Mouse (Mus musculus): ENCODE data around the gene Tmem50b.

Tmem50b gene

DNA sequence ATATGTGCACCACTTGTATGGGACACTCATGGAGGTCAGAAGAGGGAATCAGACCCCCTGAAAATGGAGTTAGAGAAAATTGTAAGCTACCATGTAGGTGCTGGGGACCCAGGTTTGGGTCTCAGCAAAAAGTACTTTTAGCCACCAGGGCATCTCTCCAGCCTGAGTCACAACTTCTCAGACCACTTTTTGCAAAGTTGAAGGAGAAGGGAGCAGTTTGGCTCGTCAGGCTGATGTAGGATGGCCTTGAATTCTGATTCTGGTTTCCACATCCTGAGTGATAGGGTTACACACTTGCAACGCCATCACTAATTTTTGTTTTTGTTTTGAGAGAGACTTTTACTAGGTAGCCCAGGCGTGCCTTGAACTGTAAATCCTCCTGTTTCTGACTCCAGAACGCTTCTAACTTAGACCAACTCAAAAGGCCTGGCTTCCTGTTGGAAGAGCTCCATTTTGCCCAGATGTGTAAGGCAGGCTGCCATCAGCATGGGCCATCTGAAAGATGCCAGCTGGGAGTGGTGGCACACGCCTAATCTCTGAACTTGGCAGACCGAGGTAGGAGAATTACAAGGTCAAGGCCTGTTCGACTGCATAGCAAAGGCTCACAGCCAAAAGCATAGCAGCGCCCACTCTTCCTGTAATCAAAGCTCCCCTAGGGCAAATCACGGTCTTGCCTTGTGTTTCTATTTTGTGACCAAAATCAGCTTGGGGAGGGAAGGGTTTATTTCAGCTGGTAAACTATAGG, 12.1 kb upstream of the Tmem50b start:
- no peak for DNase-seq (ENCODE audit: low read depth, low spot score)

DNA sequence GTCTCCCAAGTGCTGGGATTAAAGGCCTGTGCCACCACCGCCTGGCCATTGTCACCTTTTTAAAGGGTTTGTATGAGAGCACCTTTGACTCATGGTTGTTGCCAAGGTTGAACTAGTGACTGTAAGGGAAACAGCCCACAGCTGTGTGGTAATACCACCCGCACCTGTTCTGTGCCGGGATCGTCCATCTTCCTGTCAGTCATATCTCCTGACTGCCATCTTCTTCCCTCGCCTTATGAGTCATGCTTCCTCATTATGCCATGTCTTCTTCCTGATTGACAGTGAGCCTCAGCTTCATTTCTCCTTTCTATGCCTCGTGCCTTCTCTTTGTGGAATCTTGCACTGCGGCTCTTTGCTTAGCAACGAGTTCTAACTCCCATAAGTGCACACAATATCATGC, 9.4 kb upstream of the Tmem50b start:
- no peak for DNase-seq (ENCODE audit: low read depth, low spot score)

- DNase-seq (ENCODE audit: low read depth, low spot score), result no peak
Measured at GRCm38 (mm10) chr16:91605156-91605555, 7.6 kb upstream of the Tmem50b start.

- no peak for DNase-seq (ENCODE audit: low read depth, low spot score)
Measured at GRCm38 (mm10) chr16:91601693-91602092, 4.1 kb upstream of the Tmem50b start.

DNA sequence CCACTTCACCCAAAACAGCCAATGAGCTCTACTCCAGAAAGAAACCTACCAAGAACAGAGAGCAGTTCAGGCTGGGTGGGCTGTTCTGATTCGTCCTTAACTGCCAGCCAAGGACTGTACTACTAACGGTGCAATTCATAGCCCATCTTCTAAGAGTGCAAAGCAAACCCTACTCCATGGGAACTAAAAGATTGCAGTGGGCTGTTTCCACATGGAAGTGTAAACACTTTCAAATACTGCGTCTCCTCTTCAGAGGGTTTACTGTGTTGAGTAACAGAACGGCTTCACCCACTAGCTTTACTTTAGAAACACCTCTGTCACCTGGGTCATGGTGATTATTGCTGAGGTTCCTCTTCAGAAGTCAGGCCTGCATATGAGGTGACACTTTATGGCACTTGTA, 3.5 kb upstream of the Tmem50b start:
- no peak for DNase-seq (ENCODE audit: low read depth, low spot score)

GRCm38 (mm10) chr16:91599242-91599641, 1.6 kb upstream of the Tmem50b start:
- DNase-seq (ENCODE audit: low read depth, low spot score), result no peak

DNA sequence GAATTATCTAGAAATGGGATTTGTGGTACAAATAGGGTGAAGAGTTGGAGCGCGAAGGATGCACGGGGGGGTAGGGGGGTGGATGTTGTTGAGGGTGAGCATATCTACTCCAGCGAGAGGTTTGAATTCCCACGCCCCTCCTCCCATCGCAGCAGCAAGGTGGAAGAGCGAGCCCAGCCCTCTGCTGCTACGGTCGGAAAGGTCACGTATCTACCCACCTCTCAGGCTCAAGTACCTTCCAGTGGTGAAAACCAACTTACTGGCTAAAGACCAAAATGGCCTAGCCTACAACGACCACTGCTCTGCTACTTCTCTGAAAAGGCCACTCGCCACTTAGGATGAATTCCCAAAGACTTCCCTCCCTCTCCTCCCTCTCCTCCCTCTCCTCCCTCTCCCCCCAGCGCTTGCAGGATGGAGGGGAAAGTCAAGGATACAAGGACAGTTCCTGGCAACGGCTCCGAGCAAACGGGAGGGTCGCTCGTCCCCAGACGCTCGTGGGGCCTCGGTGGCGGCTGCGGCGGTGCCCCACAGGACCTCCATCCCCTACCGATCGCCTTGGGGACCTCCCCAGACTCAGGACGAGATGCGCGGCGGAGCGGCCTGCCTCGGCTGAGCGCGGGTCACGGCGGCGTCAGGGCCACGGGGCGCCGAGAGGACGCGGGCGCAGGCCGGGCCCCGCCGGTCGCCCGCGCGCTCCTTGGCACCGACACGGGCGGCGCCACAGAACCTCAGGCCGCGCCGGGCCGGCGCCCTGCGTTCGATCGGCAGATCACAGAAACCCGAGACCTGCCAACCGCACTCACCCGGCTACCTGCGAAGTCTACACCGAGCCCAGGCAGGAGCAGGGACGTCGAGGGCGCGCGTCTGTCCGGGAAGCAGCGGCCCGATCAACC, 575 bp downstream of the Tmem50b start:
- peak; percentile 74 for DNase-seq (ENCODE audit: low read depth, low spot score)

DNA sequence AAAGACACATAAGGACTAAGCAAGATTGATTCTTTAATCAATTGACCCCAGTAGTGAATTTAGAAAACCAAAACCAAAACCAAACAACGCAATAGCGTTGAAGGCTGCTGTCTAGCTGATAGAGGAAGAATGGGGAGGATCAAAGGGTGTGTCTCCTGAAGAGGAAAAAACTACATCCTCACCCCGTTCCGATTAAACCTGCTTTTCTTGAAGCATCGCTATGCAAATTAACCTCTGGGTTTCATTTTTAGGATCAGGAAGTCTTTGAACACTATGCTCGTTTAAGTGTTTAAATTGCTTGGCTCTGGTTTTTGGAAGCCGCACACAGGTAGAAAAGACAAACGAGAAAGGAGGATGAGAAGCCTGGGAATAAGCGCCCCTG, 1.2 kb downstream of the Tmem50b start:
- DNase-seq (ENCODE audit: low read depth, low spot score), result peak; percentile 88

- no peak for DNase-seq (ENCODE audit: low read depth, low spot score)
Measured at GRCm38 (mm10) chr16:91595076-91595475, 2.5 kb downstream of the Tmem50b start.

DNA sequence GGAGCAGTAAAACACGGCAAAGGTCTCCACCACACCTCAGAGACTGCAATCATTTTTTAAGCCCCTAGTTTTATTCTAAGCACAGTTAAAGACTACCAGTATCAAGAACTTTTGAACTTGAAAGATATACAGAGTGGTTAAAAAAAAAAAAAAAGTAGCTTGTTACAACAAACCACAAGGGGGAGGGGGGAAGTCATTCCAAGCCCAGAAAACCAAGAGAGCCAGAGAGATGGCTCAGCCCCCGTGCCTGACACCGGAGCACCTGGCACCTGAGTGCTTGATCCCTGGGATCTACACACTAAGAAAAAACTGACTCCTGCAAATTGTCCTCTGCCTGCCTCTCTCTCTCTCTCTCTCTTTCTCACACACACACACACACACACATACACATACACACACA, 4.3 kb downstream of the Tmem50b start:
- peak; percentile 42 for DNase-seq (ENCODE audit: low read depth, low spot score)

DNA sequence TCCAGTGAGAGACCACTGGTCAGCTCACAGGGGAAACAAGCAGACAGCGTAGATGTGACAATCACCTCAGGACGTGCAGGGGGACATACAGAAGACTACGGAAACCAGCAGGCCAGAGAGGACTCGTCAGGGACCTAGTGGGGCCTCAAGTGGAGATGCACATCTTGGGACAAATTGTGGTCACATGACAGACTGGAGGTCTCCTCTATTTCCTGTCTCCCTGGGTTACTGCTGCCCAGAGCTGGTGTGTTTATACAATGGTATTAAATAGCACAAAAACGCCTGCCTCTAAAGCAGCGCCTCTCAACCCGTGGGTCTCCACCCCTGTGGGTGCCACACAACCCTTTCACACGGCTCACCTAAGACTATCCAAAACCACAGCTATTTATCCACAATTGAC, 5.4 kb downstream of the Tmem50b start:
- DNase-seq (ENCODE audit: low read depth, low spot score), result no peak

DNA sequence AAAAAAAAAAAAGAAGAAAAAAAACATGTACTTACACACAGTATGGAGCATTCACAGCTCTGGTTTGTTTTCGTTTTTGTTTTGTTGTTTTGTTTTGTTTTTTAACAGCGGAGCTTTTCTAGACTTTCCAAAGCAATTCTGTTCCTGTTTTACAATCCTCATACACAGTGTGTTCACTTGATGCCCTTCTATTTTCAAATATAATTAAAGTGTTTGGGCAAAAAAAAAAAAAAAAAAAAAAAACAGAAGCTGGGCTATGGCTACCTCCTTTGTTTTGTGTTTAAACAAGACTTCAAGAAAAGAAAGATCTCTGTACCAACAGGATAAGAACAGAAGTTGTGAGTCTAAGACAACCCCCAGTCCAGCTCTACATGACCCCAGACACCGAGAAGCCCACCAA, 8.9 kb downstream of the Tmem50b start:
- no peak for DNase-seq (ENCODE audit: low read depth, low spot score)

GRCm38 (mm10) chr16:91587730-91588453, 9.7 kb downstream of the Tmem50b start:
- DNase-seq (ENCODE audit: low read depth, low spot score), result no peak

GRCm38 (mm10) chr16:91586244-91586643, 11.4 kb downstream of the Tmem50b start:
- no peak for DNase-seq (ENCODE audit: low read depth, low spot score)

GRCm38 (mm10) chr16:91585617-91586016, 12.0 kb downstream of the Tmem50b start:
- DNase-seq (ENCODE audit: low read depth, low spot score), result no peak

DNA sequence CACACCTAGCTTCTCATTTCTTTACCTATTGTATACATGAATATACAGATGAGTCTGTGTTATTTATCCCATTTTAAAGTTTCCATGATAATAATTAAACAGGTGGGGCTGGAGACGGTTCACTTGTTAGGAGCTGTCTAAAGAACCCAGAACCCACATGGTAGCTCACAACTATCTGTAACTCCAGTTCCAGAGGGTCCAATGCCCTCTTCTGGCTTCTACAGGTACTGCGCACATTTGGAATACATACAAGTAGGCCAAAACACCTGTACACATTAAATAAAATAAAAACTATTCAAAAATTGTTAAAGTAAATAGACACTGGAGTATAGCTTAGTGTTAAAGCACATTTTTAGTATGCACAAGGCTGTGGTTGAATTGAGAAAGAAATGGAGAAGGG, 15.3 kb downstream of the Tmem50b start:
- DNase-seq (ENCODE audit: low read depth, low spot score), result peak; percentile 52

DNA sequence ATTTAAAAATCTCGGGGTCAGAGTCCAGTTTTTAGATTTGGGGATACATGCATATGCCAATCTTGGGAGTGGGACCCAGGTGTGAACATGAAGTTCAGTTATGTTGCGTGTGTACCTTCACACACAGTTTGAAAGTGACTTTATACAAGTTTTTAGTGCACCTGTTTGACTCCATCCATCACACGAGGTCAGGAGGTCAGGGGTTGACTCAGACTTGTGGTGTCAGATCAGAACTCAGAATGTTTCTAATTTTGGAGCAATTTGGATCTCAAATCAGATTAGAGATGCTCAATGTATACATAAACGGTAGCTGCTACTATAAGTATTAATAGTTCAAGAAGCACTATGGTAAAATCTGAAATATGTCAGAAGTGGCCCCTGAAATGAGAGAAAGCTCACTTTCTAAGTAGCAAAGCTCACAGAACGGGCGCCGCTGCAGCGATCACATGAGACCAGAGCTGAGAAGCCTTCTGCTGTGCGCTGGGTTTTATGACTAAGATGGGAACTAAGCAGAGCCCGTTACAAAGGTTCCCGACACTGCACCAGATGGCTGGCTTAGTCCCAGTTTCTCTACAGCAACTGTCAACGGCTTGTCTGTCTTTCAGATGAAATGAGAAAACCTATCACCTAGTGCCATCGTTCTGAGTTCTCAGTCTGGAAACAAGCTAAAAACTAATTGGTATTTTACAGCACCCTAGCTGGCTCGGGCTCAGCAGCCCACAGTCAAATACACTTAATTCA, 18.4 kb downstream of the Tmem50b start:
- DNase-seq (ENCODE audit: low read depth, low spot score), result no peak

- DNase-seq (ENCODE audit: low read depth, low spot score), result no peak
Measured at GRCm38 (mm10) chr16:91575151-91575550, 22.4 kb downstream of the Tmem50b start.

DNA sequence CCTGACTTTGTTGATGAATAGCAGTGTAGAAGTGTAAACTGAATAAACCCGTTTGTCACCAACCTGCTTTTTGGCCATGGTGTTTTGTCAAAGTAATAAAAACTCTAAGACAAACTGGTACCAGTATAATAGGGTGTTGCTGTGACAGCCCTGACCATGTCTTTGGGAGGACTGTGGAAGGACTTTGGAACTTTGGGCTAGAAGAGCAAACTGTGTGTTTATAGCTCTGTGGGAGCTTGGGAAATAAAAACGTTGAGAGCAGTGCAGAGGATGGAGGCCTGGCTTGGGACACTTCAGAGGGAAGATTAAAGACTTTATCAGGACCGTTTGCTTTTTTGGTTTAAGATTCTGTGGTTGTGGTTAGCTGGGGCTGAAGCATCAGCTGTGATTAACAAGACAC, 26.5 kb downstream of the Tmem50b start:
- no peak for DNase-seq (ENCODE audit: low read depth, low spot score)

- no peak for DNase-seq (ENCODE audit: low read depth, low spot score)
Measured at GRCm38 (mm10) chr16:91568960-91569359, 28.6 kb downstream of the Tmem50b start.

DNA sequence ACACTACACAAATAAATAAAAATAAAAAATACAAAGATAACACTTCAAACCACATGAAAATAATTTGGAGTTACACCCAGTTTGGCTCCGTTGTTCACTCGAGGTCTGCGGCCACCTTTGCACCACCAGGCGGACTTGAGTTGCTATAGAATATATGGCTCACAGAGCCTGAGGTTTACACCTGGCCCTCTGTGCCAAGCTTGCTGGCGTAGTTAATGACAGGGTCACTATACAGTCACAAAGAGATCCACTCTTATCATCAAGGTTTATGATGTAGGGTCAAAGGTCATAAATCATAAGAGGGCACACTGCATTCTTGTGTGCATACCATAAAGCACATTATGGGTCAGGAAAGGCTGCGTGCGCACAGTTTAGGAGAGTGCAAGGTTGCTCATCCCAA, 31.6 kb downstream of the Tmem50b start:
- no peak for DNase-seq (ENCODE audit: low read depth, low spot score)

Measured in CD4-positive helper T cell, adult 2 months (primary cell).